Mouse (Mus musculus) adrenal gland, adult 2 months (tissue): ENCODE results near the gene Tigd3. TPM values are rescaled to one million over a fixed set of nuclear protein-coding genes. Genes with fewer than 3 reads are reported as not detected.

Experiments
- DNase-seq: peaks from one replicate; pipeline ENCODE4 v3.0.0; 2021
- polyA plus RNA-seq: library from polyadenylated mRNA; depleted of rRNA; stranded (reverse); fragments of >200 nt; gene quantifications from 2 replicates; pipeline ENCODE4 v1.2.3, GENCODE M21; 2012; rRNA removed
- total RNA-seq, 2 experiments: library from RNA; stranded (reverse); gene quantifications; 2 replicates each; pipeline ENCODE4 v1.2.3; 2021

Gene Tigd3
- total and polyA plus RNA-seq, 3 experiments: 0.53 to 1.1 (median 1.0) TPM

DNA sequence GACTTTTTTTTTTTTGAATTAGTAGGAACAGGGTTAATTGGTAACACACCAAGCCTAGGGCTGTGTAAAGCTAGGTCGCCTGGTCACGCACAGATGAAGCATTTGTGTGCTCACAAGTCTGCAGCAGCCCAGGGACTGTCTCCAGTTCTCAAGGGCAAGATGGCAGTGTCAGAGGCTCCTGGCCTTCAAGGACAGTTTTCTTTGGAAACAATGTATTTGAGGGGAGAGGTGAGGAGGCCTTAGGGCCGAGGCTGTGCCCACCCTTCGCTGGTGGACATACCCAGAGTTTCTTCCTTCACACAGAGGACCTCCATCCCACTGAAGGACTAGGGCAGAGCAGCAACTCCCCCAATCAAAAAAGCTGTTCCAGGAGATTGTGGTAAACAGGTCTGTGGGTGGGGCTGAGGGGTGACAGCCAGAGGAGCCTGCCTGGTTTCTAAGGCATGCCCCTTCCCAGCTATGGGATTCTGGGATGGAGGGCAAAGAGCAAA lies 46.6 kb downstream of the Tigd3 start:
- peak; percentile 56 for DNase-seq

DNA sequence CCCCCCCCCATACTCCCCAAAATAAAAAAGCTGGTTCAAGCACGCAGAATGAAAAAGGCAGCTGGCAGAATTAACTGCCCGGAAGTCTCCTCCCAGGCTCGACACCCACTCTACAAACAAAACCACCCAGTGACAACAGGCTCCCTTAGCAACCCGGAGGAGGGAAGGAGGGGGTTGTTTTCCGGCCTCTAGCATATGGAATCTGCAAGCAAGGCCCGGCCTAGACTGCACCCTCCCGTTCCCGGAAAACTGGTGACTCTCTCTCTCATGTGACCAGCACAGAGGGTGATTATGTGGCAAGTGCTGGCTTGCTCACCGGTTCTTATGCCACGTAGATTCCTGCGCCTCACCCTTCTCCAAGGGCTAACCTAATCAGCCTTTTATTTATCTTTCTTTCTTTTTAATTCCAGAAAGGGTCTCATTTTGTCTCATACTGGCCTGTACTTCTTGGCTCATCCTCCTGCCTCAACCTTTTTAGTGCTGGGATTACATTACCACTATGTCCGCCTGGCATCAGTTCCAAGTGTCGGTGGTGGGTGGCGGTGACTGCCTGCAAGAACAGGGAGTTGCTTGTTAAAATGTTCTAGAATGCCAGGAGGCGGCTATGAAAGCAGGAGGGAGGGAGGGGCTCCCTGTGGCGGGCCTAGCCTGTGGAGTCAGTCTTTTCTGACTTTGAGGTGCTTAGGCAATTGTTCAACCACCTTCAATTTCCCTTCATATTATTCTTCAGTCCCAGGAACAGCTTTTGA lies 47.2 kb downstream of the Tigd3 start:
- peak; percentile 92 for DNase-seq

GRCm38 (mm10) chr19:5846154-5846553 lies 47.8 kb downstream of the Tigd3 start:
- DNase-seq: no peak

GRCm38 (mm10) chr19:5845319-5846135 lies 48.4 kb downstream of the Tigd3 start:
- DNase-seq: peak; percentile 97

DNA sequence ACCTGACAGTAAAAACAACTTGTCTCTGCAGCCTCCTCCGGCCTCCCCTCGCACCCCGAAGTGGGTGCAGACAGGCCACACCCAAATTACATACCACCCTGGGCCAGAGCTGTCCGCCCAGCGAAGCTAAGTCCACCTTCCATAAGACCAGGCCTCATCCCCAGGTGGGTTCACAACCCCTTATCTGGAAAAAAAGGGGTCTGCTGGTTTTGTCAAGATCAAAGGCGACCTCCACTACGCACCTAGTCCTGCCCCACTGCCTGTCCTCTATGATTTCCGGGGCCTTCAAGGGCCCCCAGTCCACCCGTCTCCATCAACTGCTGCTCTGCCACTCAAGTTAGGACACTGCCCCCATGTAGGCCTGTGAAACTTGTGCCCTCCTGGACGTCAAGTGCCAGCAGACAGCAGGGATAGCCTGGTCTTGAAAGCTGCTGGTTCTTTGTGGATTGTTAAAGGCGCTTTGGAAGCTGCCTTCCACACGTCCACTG lies 49.1 kb downstream of the Tigd3 start:
- DNase-seq: no peak

DNA sequence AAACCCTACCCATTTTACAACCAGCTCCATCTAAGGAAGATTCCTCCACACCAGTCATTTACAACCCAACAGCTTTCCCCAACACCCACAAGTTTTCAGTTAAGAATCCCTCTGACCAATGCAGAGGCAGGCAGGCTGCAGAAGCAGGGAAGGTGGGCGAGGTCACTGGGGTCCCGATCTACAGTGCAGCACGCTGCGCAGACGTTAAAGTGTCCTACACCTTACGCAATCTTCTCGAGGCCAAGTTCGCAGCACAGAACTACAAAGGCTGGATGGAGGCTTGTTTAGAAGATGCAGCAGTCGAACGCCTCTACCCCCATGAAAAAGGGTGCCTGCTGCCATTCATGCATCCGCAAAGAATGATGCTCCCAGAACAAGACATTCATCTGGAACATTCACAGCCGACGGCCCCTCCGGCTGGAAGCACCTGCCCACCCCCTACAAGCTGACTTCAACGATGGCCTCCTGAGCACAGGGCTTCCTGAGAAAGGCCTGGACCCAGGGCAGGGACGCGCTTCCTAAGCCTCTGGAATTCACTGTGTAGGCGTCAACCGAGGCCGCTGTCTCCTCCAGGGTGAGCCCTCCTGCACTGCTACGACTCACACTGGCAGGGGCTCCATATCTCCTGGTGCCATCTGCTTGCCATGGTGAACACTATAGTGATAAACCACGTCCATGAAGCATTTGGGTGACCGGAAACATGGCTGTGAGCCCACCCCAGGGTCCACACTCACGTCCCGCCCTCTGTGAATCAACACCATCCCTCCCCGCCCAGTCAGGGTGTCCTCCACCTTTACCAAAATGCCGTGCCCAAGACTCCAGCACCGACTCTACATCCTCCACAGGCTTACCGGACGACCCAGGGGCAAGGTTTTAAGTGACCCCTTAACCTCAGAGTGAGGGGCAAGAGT lies 49.9 kb downstream of the Tigd3 start:
- DNase-seq: peak; percentile 69

GRCm38 (mm10) chr19:5842785-5843730 lies 50.9 kb downstream of the Tigd3 start:
- DNase-seq: peak; percentile 80

GRCm38 (mm10) chr19:5841999-5842784 lies 51.8 kb downstream of the Tigd3 start:
- DNase-seq: peak; percentile 56

GRCm38 (mm10) chr19:5841389-5841946 lies 52.5 kb downstream of the Tigd3 start:
- peak; percentile 64 for DNase-seq

Other genes starting within 250 kb of the Tigd3 start
Only the 30 nearest of the 31 such genes appear.
- gene Sipa1, start 230.4 kb downstream of the Tigd3 start, total RNA-seq: 10 to 100 TPM; 39.8 to 62.1 TPM
- gene Sipa1, start 230.4 kb downstream of the Tigd3 start, polyA plus RNA-seq: 165 and 177 TPM in 2 replicates
- gene Map3k11, start 205.4 kb downstream of the Tigd3 start, total RNA-seq: 10 to 100 TPM; 42.6 to 44.2 TPM
- 102 and 104 TPM in 2 replicates for gene Map3k11, start 205.4 kb downstream of the Tigd3 start, polyA plus RNA-seq
- 10 to 100 TPM; 88.9 to 90.8 TPM for gene Pcnx3, start 205.2 kb downstream of the Tigd3 start, total RNA-seq
- 330 and 358 TPM in 2 replicates for gene Pcnx3, start 205.2 kb downstream of the Tigd3 start, polyA plus RNA-seq
- gene Kcnk7, start 189.8 kb downstream of the Tigd3 start, total RNA-seq: not detected
- not detected in 2 replicates for gene Kcnk7, start 189.8 kb downstream of the Tigd3 start, polyA plus RNA-seq
- gene Ehbp1l1, start 167.8 kb downstream of the Tigd3 start, total RNA-seq: 10 to 100 TPM; 30.3 to 31.6 TPM
- 47.6 and 49.2 TPM in 2 replicates for gene Ehbp1l1, start 167.8 kb downstream of the Tigd3 start, polyA plus RNA-seq
- 10 to 100 TPM; 58.1 to 68.4 TPM for gene Fam89b, start 164.5 kb downstream of the Tigd3 start, total RNA-seq
- 443 and 466 TPM in 2 replicates for gene Fam89b, start 164.5 kb downstream of the Tigd3 start, polyA plus RNA-seq
- 100 to 1,000 TPM; 174 to 246 TPM for gene Ltbp3, start 153.2 kb downstream of the Tigd3 start, total RNA-seq
- gene Ltbp3, start 153.2 kb downstream of the Tigd3 start, polyA plus RNA-seq: 737 and 768 TPM in 2 replicates
- 100 to 1,000 TPM; 106 to 109 TPM for gene Scyl1, start 122.7 kb downstream of the Tigd3 start, total RNA-seq
- 119 and 125 TPM in 2 replicates for gene Scyl1, start 122.7 kb downstream of the Tigd3 start, polyA plus RNA-seq
- 10 to 100 TPM; 41.2 to 51.4 TPM for gene Frmd8, start 18.9 kb downstream of the Tigd3 start, total RNA-seq
- gene Frmd8, start 18.9 kb downstream of the Tigd3 start, polyA plus RNA-seq: 27.8 and 36.4 TPM in 2 replicates
- gene Slc25a45, start 16.3 kb downstream of the Tigd3 start, total RNA-seq: 10 to 100 TPM; 15.5 to 36.2 TPM
- 42.4 and 44.6 TPM in 2 replicates for gene Slc25a45, start 16.3 kb downstream of the Tigd3 start, polyA plus RNA-seq
- 100 to 1,000 TPM in 1 of 2 experiments, 10 to 100 TPM in 1; 90.6 to 125 TPM for gene Dpf2, start 18.9 kb upstream of the Tigd3 start, total RNA-seq
- gene Dpf2, start 18.9 kb upstream of the Tigd3 start, polyA plus RNA-seq: 51.7 and 56.3 TPM in 2 replicates
- 1 to 10 TPM; 5.5 to 8.0 TPM for gene Cdc42ep2, start 30.7 kb upstream of the Tigd3 start, total RNA-seq
- gene Cdc42ep2, start 30.7 kb upstream of the Tigd3 start, polyA plus RNA-seq: 5.6 and 5.9 TPM in 2 replicates
- 10 to 100 TPM; 15.9 to 20.4 TPM for gene Pola2, start 70.1 kb upstream of the Tigd3 start, total RNA-seq
- 36.0 and 41.0 TPM in 2 replicates for gene Pola2, start 70.1 kb upstream of the Tigd3 start, polyA plus RNA-seq
- gene Slc22a20, start 92.0 kb upstream of the Tigd3 start, total RNA-seq: not detected
- not detected in 2 replicates for gene Slc22a20, start 92.0 kb upstream of the Tigd3 start, polyA plus RNA-seq
- gene Capn1, start 121.7 kb upstream of the Tigd3 start, total RNA-seq: 10 to 100 TPM; 34.9 to 42.1 TPM
- 34.8 and 37.9 TPM in 2 replicates for gene Capn1, start 121.7 kb upstream of the Tigd3 start, polyA plus RNA-seq
- gene Syvn1, start 152.4 kb upstream of the Tigd3 start, total RNA-seq: 10 to 100 TPM; 54.1 to 71.3 TPM
- gene Syvn1, start 152.4 kb upstream of the Tigd3 start, polyA plus RNA-seq: 87.3 and 114 TPM in 2 replicates
- gene Mrpl49, start 163.6 kb upstream of the Tigd3 start, total RNA-seq: 10 to 100 TPM; 64.8 to 67.5 TPM
- 15.8 and 17.0 TPM in 2 replicates for gene Mrpl49, start 163.6 kb upstream of the Tigd3 start, polyA plus RNA-seq
- gene Fau, start 163.7 kb upstream of the Tigd3 start, total RNA-seq: 1,000 to 10,000 TPM; 1,141 to 1,229 TPM
- 984 and 1,350 TPM in 2 replicates for gene Fau, start 163.7 kb upstream of the Tigd3 start, polyA plus RNA-seq
- 10 to 100 TPM; 24.7 to 37.5 TPM for gene Znhit2, start 167.0 kb upstream of the Tigd3 start, total RNA-seq
- gene Znhit2, start 167.0 kb upstream of the Tigd3 start, polyA plus RNA-seq: 134 and 152 TPM in 2 replicates
- gene Tm7sf2, start 174.2 kb upstream of the Tigd3 start, total RNA-seq: 10 to 100 TPM; 22.0 to 48.3 TPM
- 91.9 and 126 TPM in 2 replicates for gene Tm7sf2, start 174.2 kb upstream of the Tigd3 start, polyA plus RNA-seq
- gene Vps51, start 183.1 kb upstream of the Tigd3 start, total RNA-seq: 10 to 100 TPM; 57.1 to 60.0 TPM
- 64.4 and 66.3 TPM in 2 replicates for gene Vps51, start 183.1 kb upstream of the Tigd3 start, polyA plus RNA-seq
- not detected for gene Tmem262, start 185.9 kb upstream of the Tigd3 start, total RNA-seq
- gene Tmem262, start 185.9 kb upstream of the Tigd3 start, polyA plus RNA-seq: 1.0 TPM in 1 of 2 replicates, not detected in the other
- not detected for gene Gm28374, start 188.1 kb upstream of the Tigd3 start, total RNA-seq
- gene Gm28374, start 188.1 kb upstream of the Tigd3 start, polyA plus RNA-seq: 0.38 and 0.64 TPM in 2 replicates
- gene Zfpl1, start 190.8 kb upstream of the Tigd3 start, total RNA-seq: 10 to 100 TPM; 38.9 to 43.5 TPM
- gene Zfpl1, start 190.8 kb upstream of the Tigd3 start, polyA plus RNA-seq: 91.2 and 122 TPM in 2 replicates
- gene Cdca5, start 190.8 kb upstream of the Tigd3 start, total RNA-seq: under 1 TPM; 0.73 to 0.98 TPM
- gene Cdca5, start 190.8 kb upstream of the Tigd3 start, polyA plus RNA-seq: 0.32 and 0.80 TPM in 2 replicates
- gene AC131692.1, start 200.3 kb upstream of the Tigd3 start, total RNA-seq: not detected
- gene AC131692.1, start 200.3 kb upstream of the Tigd3 start, polyA plus RNA-seq: not detected in 2 replicates
- gene Naaladl1, start 211.6 kb upstream of the Tigd3 start, total RNA-seq: not detected
- 0.09 and 0.13 TPM in 2 replicates for gene Naaladl1, start 211.6 kb upstream of the Tigd3 start, polyA plus RNA-seq
- 10 to 100 TPM; 15.7 to 16.5 TPM for gene Sac3d1, start 224.5 kb upstream of the Tigd3 start, total RNA-seq
- 92.6 and 97.2 TPM in 2 replicates for gene Sac3d1, start 224.5 kb upstream of the Tigd3 start, polyA plus RNA-seq
- gene Snx15, start 234.2 kb upstream of the Tigd3 start, total RNA-seq: 10 to 100 TPM; 27.0 to 28.2 TPM
- gene Snx15, start 234.2 kb upstream of the Tigd3 start, polyA plus RNA-seq: 76.8 and 81.1 TPM in 2 replicates
- 1 to 10 TPM; 1.8 to 2.6 TPM for gene Batf2, start 246.8 kb upstream of the Tigd3 start, total RNA-seq
- 5.0 and 6.6 TPM in 2 replicates for gene Batf2, start 246.8 kb upstream of the Tigd3 start, polyA plus RNA-seq